ENCODE assay signal across 9 mouse cellular contexts in genomic region chr3:153719256-153719970, GRCm38 (mm10). TPM values are rescaled to one million over a fixed set of nuclear protein-coding genes. Genes with fewer than 3 reads are reported as not detected.
DNase-seq lines count a peak whose midpoint lies in the region; ATAC-seq and TF ChIP-seq lines count a peak whose summit lies in the region.
"Had no signal": no experiment of that assay in that cellular context is flagged by ENCODE, and none has a peak within 500 bp of the region (broad histone marks: within the 10 kb centered on the region; RNA-seq: fewer than 3 reads in every experiment).

No protein-coding gene starts in this region.

- WGBS in lung, postnatal 0 days = 60% methylated on average over 9 of the region's 9 CpGs
- WGBS in intestine, embryonic 15.5 days = 58% methylated on average over 9 of the region's 9 CpGs
- 78% methylated on average over 9 of the region's 9 CpGs for WGBS in neural tube, embryonic 14.5 days

- H3K27me3 ChIP-seq in lung, postnatal 0 days (replicated peaks; ENCODE audit: insufficient read depth, low read length) = no peaks in the 10 kb centered on the region
- no peaks in the 10 kb centered on the region; the same call in 1 of the 2 replicates for H3K27me3 ChIP-seq in intestine, embryonic 15.5 days (replicated peaks)
- no peaks in the 10 kb centered on the region for H3K27me3 ChIP-seq in neural tube, embryonic 14.5 days (ENCODE audit: control insufficient read depth, insufficient read depth, low read length)
- H3K27me3 ChIP-seq: neural tube, embryonic 12.5 days had no signal

- no peak overlapping the region for H3K4me3 ChIP-seq in lung, postnatal 0 days (ENCODE audit: low read depth, low read length)
- H3K4me3 ChIP-seq in intestine, embryonic 15.5 days (replicated peaks) = no peak overlapping the region
- no peak overlapping the region for H3K4me3 ChIP-seq in neural tube, embryonic 14.5 days (ENCODE audit: low read depth, low read length)
- H3K4me3 ChIP-seq: neural tube, embryonic 12.5 days had no signal

- TF ChIP-seq EP300 in lung, postnatal 0 days (IDR thresholded peaks at IDR 0.05) = no peak

- ATAC-seq in lung, postnatal 0 days = peak; percentile 45
- peak; percentile 32 for ATAC-seq in intestine, embryonic 15.5 days
- ATAC-seq in neural tube, embryonic 14.5 days (ENCODE audit: low read depth) = peak; percentile 47; the same call in 1 of the 2 replicates

- peaks cover 10% of the 10 kb centered on the region; the same call in 1 of the 2 replicates for H3K4me1 ChIP-seq in lung, postnatal 0 days (ENCODE audit: insufficient read depth, low read depth, low read length)
- peaks cover 21% of the 10 kb centered on the region for H3K4me1 ChIP-seq in intestine, embryonic 15.5 days (replicated peaks)
- peaks cover 9% of the 10 kb centered on the region for H3K4me1 ChIP-seq in neural tube, embryonic 14.5 days (ENCODE audit: control insufficient read depth, insufficient read depth, low read length)

- peak; percentile 29 for DNase-seq in embryo, embryonic 11 days
- no peak for DNase-seq in embryo, embryonic 9.5 days (ENCODE audit: extremely low spot score)
- DNase-seq in lung, postnatal 0 days (ENCODE audit: low spot score) = no peak
- DNase-seq in lung, postnatal 4 days = no peak
- DNase-seq in spleen, postnatal 36 days (ENCODE audit: low spot score in 2 of 2) = no peak
- DNase-seq in cerebellum, adult 8-10 months = no peak

- H3K9ac ChIP-seq in lung, postnatal 0 days (replicated peaks; ENCODE audit: low read depth) = no peak overlapping the region
- 0 out of 2 replicates have a peak overlapping the region, but pooled peaks have one; percentile 17 for H3K9ac ChIP-seq in intestine, embryonic 15.5 days
- no peak overlapping the region for H3K9ac ChIP-seq in neural tube, embryonic 14.5 days (replicated peaks; ENCODE audit: low read depth, low read length)
- H3K9ac ChIP-seq: neural tube, embryonic 12.5 days had no signal

- H3K9me3 ChIP-seq in lung, postnatal 0 days (ENCODE audit: low read length) = no peaks in the 10 kb centered on the region
- H3K9me3 ChIP-seq in intestine, embryonic 15.5 days = no peaks in the 10 kb centered on the region
- H3K9me3 ChIP-seq in neural tube, embryonic 14.5 days (ENCODE audit: control insufficient read depth, low read length) = no peaks in the 10 kb centered on the region
- H3K9me3 ChIP-seq: neural tube, embryonic 12.5 days had no signal

- no peaks in the 10 kb centered on the region for H3K36me3 ChIP-seq in lung, postnatal 0 days (ENCODE audit: insufficient read depth, low read length)
- H3K36me3 ChIP-seq in intestine, embryonic 15.5 days = no peaks in the 10 kb centered on the region
- no peaks in the 10 kb centered on the region for H3K36me3 ChIP-seq in neural tube, embryonic 14.5 days (ENCODE audit: control insufficient read depth, insufficient read depth, low read length)
- H3K36me3 ChIP-seq: neural tube, embryonic 12.5 days had no signal

- H3K27ac ChIP-seq in lung, postnatal 0 days (ENCODE audit: low read length) = peak overlapping the region; percentile 28; the same call in 1 of the 2 replicates
- H3K27ac ChIP-seq in intestine, embryonic 15.5 days = peak overlapping the region; percentile 72
- H3K27ac ChIP-seq in neural tube, embryonic 14.5 days (ENCODE audit: low read depth, low read length) = no peak overlapping the region
- H3K27ac ChIP-seq: neural tube, embryonic 12.5 days had no signal

- H3K4me2 ChIP-seq in lung, postnatal 0 days (replicated peaks; ENCODE audit: low read depth, low read length) = no peak overlapping the region
- H3K4me2 ChIP-seq in intestine, embryonic 15.5 days (replicated peaks) = no peak overlapping the region
- no peak overlapping the region for H3K4me2 ChIP-seq in neural tube, embryonic 14.5 days (ENCODE audit: low read depth, low read length)
- H3K4me2 ChIP-seq: neural tube, embryonic 12.5 days had no signal

- no peak for TF ChIP-seq CTCF in lung, postnatal 0 days (IDR thresholded peaks at IDR 0.05)

RNA-seq across cellular contexts. Expression of gene St6galnac3, which starts 5.6 kb away (rescaled TPM):
- polyA plus RNA-seq in lung, postnatal 0 days (2015; fragmentation: Nextera tagmentation; extraction: Ambion mirVana) = 12.9 and 22.7 TPM in 2 replicates
- 34.5 and 35.1 TPM in 2 replicates for polyA plus RNA-seq in intestine, embryonic 15.5 days (2015; fragmentation: Nextera tagmentation; extraction: Ambion mirVana)
- 25.6 and 29.1 TPM in 2 replicates for polyA plus RNA-seq in neural tube, embryonic 14.5 days (2014; fragmentation: Nextera tagmentation; extraction: Ambion mirVana)
